ENCODE assay signal across 14 mouse cellular contexts in the genomic region with DNA sequence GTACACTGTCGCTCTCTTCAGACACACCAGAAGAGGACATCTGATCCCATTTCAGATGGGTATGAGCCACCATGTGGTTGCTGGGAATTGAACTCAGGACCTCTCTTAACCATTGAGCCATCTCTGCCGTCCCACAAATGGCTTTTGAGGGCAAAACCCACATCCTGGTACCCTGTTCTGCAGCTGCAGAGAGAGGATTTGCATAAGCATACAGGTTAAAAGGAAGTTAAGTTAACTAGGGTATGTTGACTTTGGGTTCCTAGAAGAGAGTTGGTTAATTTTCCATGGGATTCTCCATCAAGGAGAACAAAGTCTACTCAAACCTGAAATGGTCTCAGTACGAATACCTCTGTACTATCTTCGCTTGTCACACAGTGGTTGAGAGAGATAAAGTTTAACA. TPM values are rescaled to one million over a fixed set of nuclear protein-coding genes. Genes with fewer than 3 reads are reported as not detected.
DNase-seq lines count a peak whose midpoint lies in the region; ATAC-seq lines count a peak whose summit lies in the region.
"Had no signal": no experiment of that assay in that cellular context is flagged by ENCODE, and none has a peak within 500 bp of the region (broad histone marks: within the 10 kb centered on the region; RNA-seq: fewer than 3 reads in every experiment).

No protein-coding gene starts in this region.

- 64% methylated on average over 4 of the region's 4 CpGs for WGBS in heart, embryonic 16.5 days

- DNase-seq in heart, adult 9 months (ENCODE audit: low spot score in 2 of 2): no peak
- peak; percentile 81 for DNase-seq in CD4-positive helper T cell, adult 2 months (ENCODE audit: low read depth, low spot score)
- DNase-seq in induced T-regulatory cell, adult 2 months (ENCODE audit: low read depth): peak; percentile 79
- peak; percentile 59 to 77 for DNase-seq in thymus, adult 18-20 months
- no peak for DNase-seq in layer of hippocampus, adult 11-12 months (ENCODE audit: low spot score)
- DNase-seq in adrenal gland, adult (ENCODE audit: inconsistent age in 2 of 2, low spot score in 1 of 2): no peak
- no peak for DNase-seq in adrenal gland, adult 8-10 months
- DNase-seq: cerebellum, adult 9-11 months; heart, adult 2 months; kidney, postnatal 14 days; lung, adult 2 months had no signal

- no peak overlapping the region for H3K4me3 ChIP-seq in heart, embryonic 16.5 days (ENCODE audit: low read length)
- H3K4me3 ChIP-seq: heart, adult 2 months; limb, embryonic 12.5 days had no signal

- no peaks in the 10 kb centered on the region for H3K36me3 ChIP-seq in heart, embryonic 16.5 days (ENCODE audit: control insufficient read depth, insufficient read depth)
- H3K36me3 ChIP-seq: limb, embryonic 12.5 days had no signal

- no peak overlapping the region for H3K4me2 ChIP-seq in heart, embryonic 16.5 days (ENCODE audit: low read depth, low read length)
- H3K4me2 ChIP-seq: limb, embryonic 12.5 days had no signal

- no peaks in the 10 kb centered on the region for H3K9me3 ChIP-seq in heart, embryonic 16.5 days (replicated peaks; ENCODE audit: control insufficient read depth, low read length)
- H3K9me3 ChIP-seq: limb, embryonic 12.5 days had no signal

- H3K4me1 ChIP-seq in heart, embryonic 16.5 days (ENCODE audit: control insufficient read depth, insufficient read depth, low read length): 0 out of 2 replicates have a peak, but pooled peaks cover 2% of the 10 kb centered on the region
- H3K4me1 ChIP-seq: limb, embryonic 12.5 days had no signal

- no peak overlapping the region for H3K9ac ChIP-seq in heart, embryonic 16.5 days (ENCODE audit: low read length)
- H3K9ac ChIP-seq: limb, embryonic 12.5 days had no signal

- peak; percentile 31 for ATAC-seq in heart, embryonic 16.5 days (replicated peaks; ENCODE audit: extremely low read depth, insufficient read depth, low FRiP score)
- ATAC-seq: hindbrain, embryonic 16.5 days had no signal

- H3K27me3 ChIP-seq in heart, embryonic 16.5 days (ENCODE audit: control insufficient read depth, insufficient read depth, low read length): no peaks in the 10 kb centered on the region
- H3K27me3 ChIP-seq: limb, embryonic 12.5 days had no signal

- H3K27ac ChIP-seq in heart, embryonic 16.5 days (ENCODE audit: low read length): no peak overlapping the region
- H3K27ac ChIP-seq: heart, adult 2 months; limb, embryonic 12.5 days had no signal

RNA-seq across cellular contexts. Expression of gene Abhd17c, which starts 13.2 kb away (rescaled TPM):
- 14.5 and 34.1 TPM in 2 replicates for polyA plus RNA-seq in heart, embryonic 16.5 days (2015; fragmentation: Nextera tagmentation; extraction: Ambion mirVana)
- 10 to 100 TPM; 26.2 to 32.3 (median 29.8) TPM for total RNA-seq in adrenal gland, adult 8-10 months (2022)

Comparison
In these comparisons a context has a peak if more than half of its experiments do, and no peak if none do; other contexts are left out.
1. DNase-seq: peak in CD4-positive helper T cell, adult 2 months (single experiment), induced T-regulatory cell, adult 2 months (single experiment) and thymus, adult 18-20 months (2 of 2); none in heart, adult 9 months (0 of 2), layer of hippocampus, adult 11-12 months (single experiment), adrenal gland, adult (0 of 2) and adrenal gland, adult 8-10 months (single experiment).